Mouse (Mus musculus): Measurements from ENCODE around the gene Mapk8ip2. TPM values are rescaled to one million over a fixed set of nuclear protein-coding genes. Genes with fewer than 3 reads are reported as not detected.
"Not testable (repeated sequence)": the region's sequence is repeated elsewhere in the genome, so short reads cannot be mapped to it uniquely, and the experiment has no call there.

Gene Mapk8ip2
- 6.2 and 10.1 TPM in 2 replicates for total RNA-seq (2021)
- long read RNA-seq, full-length matches to known transcripts: 2 of 4 reads
- long read RNA-seq, partial matches to known transcripts: 2 of 4 reads
- long read RNA-seq, other reads (novel, unspliced or antisense): 0 of 4 reads

GRCm38 (mm10) chr15:89453865-89454478 is at the start of gene Mapk8ip2:
Gene Mapk8ip2, plus strand, starts transcription at chr15:89453913.
- DNase-seq: peak; percentile 32

GRCm38 (mm10) chr15:89404831-89405623 is 48.7 kb upstream of the Mapk8ip2 start:
- DNase-seq: no peak

GRCm38 (mm10) chr15:89406691-89407090 is 47.0 kb upstream of the Mapk8ip2 start:
- no peak for DNase-seq

GRCm38 (mm10) chr15:89410118-89410517 is 43.6 kb upstream of the Mapk8ip2 start, which contains the start of gene Syce3:
Gene Syce3, minus strand, starts transcription at chr15:89410503.
- no peak for DNase-seq

GRCm38 (mm10) chr15:89415282-89415681 is 38.4 kb upstream of the Mapk8ip2 start:
- no peak for DNase-seq

GRCm38 (mm10) chr15:89421938-89422337 is 31.8 kb upstream of the Mapk8ip2 start:
- no peak for DNase-seq

GRCm38 (mm10) chr15:89424621-89425020 is 29.1 kb upstream of the Mapk8ip2 start:
- no peak for DNase-seq

- DNase-seq: no peak
Observed at GRCm38 (mm10) chr15:89425711-89426121, 28.0 kb upstream of the Mapk8ip2 start, which contains the start of gene Cpt1b. Gene Cpt1b, minus strand, starts transcription at chr15:89425863.

GRCm38 (mm10) chr15:89426716-89427115 is 27.0 kb upstream of the Mapk8ip2 start:
- peak; percentile 21 for DNase-seq

GRCm38 (mm10) chr15:89428136-89428790 is 25.4 kb upstream of the Mapk8ip2 start:
- no peak for DNase-seq

GRCm38 (mm10) chr15:89428821-89429351 is 24.8 kb upstream of the Mapk8ip2 start:
- DNase-seq: no peak

- peak; percentile 92 for DNase-seq
Observed at GRCm38 (mm10) chr15:89429352-89430221, 24.1 kb upstream of the Mapk8ip2 start, which contains the start of the genes C730034F03Rik, Gm44502 and Chkb. Gene C730034F03Rik, plus strand, starts transcription at chr15:89429589. Gene Gm44502, minus strand, starts transcription at chr15:89429696. Gene Chkb, minus strand, starts transcription at chr15:89429908.

- DNase-seq: no peak
Observed at GRCm38 (mm10) chr15:89430341-89430740, 23.4 kb upstream of the Mapk8ip2 start.

- DNase-seq: not testable (repeated sequence)
Observed at GRCm38 (mm10) chr15:89430771-89431170, 22.9 kb upstream of the Mapk8ip2 start.

- no peak for DNase-seq
Observed at GRCm38 (mm10) chr15:89431271-89431670, 22.4 kb upstream of the Mapk8ip2 start.

GRCm38 (mm10) chr15:89431806-89432205 is 21.9 kb upstream of the Mapk8ip2 start:
- DNase-seq: no peak

- DNase-seq: no peak
Observed at GRCm38 (mm10) chr15:89432946-89433345, 20.8 kb upstream of the Mapk8ip2 start.

- no peak for DNase-seq
Observed at GRCm38 (mm10) chr15:89434136-89434535, 19.6 kb upstream of the Mapk8ip2 start.

- DNase-seq: no peak
Observed at GRCm38 (mm10) chr15:89435878-89436277, 17.8 kb upstream of the Mapk8ip2 start.

GRCm38 (mm10) chr15:89442486-89443070 is 11.1 kb upstream of the Mapk8ip2 start:
- no peak for DNase-seq

Data from adrenal gland, postnatal 25 days (tissue).